Mouse (Mus musculus): Measurements from ENCODE around the gene Gm21954. TPM values are rescaled to one million over a fixed set of nuclear protein-coding genes. Genes with fewer than 3 reads are reported as not detected.

The Gm21954 gene
- not detected in 2 replicates for polyA plus RNA-seq (2011; ENCODE audit: insufficient read length, low read depth, missing spikeins)

DNA sequence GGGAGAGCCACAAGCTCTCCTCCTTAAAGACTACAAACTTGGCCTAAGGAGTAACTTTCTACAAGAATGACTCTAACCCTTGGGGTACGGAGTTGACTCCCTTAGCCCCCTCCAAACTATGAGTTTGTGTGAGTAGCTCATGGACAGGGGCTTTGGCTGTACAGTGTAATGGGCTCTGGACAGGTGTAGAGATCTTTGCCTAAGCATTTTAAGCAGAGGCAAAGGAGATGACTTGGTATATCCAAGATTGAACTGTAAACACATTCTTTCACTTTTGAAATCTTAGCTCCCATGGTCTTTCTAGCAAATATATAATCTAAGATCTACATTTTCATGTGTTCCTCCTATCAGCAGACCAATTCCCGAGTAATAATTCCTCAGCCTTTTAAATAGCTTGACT is at the start of gene Gm21954:
Gm21954 (minus strand) TSS at position 101 of the 400 bp plus-strand sequence.
- H3K27ac ChIP-seq (ENCODE audit: insufficient read depth, low read length), result no peak within 1 kb of the TSS
- TF ChIP-seq CTCF (IDR thresholded peaks at IDR 0.05; ENCODE audit: borderline replicate concordance, insufficient read depth, low read length), result no peak
- TF ChIP-seq POLR2A (IDR thresholded peaks at IDR 0.05; ENCODE audit: low read depth, low read length), result no peak
- H3K4me1 ChIP-seq (ENCODE audit: control insufficient read depth, insufficient read depth, low read length), result no peaks in the 10 kb centered on the region
- no peak within 1 kb of the TSS for H3K4me3 ChIP-seq (ENCODE audit: insufficient read depth, low read length)

DNA sequence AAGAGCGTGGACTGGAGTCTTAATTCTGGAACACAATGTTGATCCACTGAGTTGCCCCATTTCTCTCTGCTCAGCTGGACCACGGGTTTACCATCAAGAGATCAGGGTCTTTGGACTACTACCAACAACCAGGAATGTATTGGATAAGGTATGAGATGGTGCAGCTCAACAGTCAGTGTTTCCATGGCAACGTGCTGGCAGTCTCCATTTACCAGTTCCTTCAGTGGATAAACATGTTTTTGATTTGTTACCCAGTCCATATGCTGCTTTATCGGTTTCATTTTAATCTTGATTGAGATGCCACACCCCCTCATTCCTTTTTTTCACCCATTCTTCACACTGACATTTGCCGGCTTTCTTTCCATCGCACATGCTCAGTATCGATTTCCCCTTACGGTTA is 49.8 kb upstream of the Gm21954 start:
- TF ChIP-seq CTCF (IDR thresholded peaks at IDR 0.05; ENCODE audit: borderline replicate concordance, insufficient read depth, low read length) (no peak), POLR2A (IDR thresholded peaks at IDR 0.05; ENCODE audit: low read depth, low read length) (no peak)
- H3K4me3 ChIP-seq (ENCODE audit: insufficient read depth, low read length), result no peak overlapping the region
- H3K4me1 ChIP-seq (ENCODE audit: control insufficient read depth, insufficient read depth, low read length), result peaks cover 4% of the 10 kb centered on the region
- no peak overlapping the region for H3K27ac ChIP-seq (ENCODE audit: insufficient read depth, low read length)

DNA sequence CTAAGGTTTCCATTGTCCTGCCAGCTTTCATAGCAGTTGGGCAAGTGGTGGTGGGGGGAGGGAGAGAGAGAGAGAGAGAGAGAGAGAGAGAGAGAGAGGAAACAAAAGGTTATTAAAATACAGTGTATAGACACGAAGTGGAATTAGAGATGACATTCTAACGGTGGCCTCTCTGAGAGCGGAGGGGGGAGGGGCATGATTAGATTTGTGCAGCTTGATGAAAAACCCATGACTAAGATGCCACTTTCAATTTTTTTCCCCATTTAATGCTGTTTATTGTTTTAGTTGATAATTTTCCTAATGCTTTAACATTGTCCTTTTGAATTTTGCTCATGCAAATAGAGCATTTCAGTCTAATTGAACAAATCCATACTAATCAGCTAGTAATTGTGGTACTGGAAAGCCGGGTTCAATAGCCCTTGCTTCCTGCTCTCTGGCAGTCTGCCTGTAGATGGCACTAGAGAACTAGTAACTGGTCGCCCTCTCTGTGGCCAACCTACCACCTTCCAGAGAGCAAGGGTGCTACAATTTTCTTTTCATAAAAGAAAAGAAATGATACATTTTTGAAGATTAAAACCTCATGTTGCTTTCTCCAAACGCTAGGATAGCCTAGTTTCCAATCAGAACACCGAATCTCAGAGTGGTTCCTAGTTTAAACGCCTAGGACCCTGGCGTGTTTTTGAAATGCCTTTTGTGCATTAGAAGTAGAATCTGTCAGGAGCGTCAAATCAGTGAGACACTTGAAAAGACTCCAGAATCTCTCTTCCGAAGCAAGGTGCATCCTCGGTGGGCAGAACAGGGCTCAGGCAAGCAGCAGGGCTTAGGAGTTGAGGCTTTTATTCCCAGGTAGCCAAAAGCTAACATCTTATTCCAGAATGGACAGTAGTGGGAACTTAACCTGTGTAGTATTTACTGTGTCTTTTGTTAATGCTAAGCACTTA is 48.5 kb upstream of the Gm21954 start:
- H3K4me1 ChIP-seq (ENCODE audit: control insufficient read depth, insufficient read depth, low read length), result peaks cover 4% of the 10 kb centered on the region

DNA sequence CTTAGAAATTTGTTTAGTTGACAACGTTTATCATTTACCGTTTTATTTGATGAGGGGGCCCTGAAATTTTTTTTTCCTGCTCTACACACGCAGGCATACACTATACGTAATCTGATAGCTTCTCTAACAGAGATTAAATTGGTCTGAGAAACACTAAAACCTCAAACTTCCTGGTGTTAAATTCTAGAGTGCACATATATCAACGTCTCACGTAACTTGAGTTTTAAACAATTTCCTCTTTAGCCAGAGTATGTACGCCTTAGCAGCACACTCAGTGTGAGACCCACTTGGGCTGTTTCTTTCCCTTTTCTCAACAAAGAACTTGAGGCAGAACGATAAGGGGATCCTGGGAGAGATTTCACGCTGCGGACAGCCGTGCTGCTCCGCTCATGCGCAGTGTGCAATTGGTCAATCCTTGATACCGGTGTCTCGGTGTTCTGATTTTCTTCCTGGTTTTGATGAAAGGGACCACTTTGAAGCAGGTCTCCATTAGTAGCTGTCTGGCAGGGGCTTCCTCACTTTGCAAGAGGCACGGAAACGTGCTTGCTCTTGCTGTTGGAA is 45.5 kb upstream of the Gm21954 start:
- peak overlapping the region; percentile 13; the same call in 1 of the 2 replicates for H3K4me3 ChIP-seq (ENCODE audit: insufficient read depth, low read length)
- TF ChIP-seq CTCF (IDR thresholded peaks at IDR 0.05; ENCODE audit: borderline replicate concordance, insufficient read depth, low read length), result no peak
- TF ChIP-seq POLR2A (IDR thresholded peaks at IDR 0.05; ENCODE audit: low read depth, low read length), result no peak
- H3K4me1 ChIP-seq (ENCODE audit: control insufficient read depth, insufficient read depth, low read length), result peaks cover 7% of the 10 kb centered on the region
- H3K27ac ChIP-seq (ENCODE audit: insufficient read depth, low read length), result peak overlapping the region; percentile 28

More for the DNA sequence above, 48.5 kb upstream of the Gm21954 start:
- Histone ChIP-seq H3K27ac (ENCODE audit: insufficient read depth, low read length) (no peak overlapping the region), H3K4me3 (ENCODE audit: insufficient read depth, low read length) (no peak overlapping the region)
- TF ChIP-seq POLR2A (IDR thresholded peaks at IDR 0.05; ENCODE audit: low read depth, low read length) (no peak), CTCF (IDR thresholded peaks at IDR 0.05; ENCODE audit: borderline replicate concordance, insufficient read depth, low read length) (peak; percentile 67; the same call in 1 of the 2 replicates)

DNA sequence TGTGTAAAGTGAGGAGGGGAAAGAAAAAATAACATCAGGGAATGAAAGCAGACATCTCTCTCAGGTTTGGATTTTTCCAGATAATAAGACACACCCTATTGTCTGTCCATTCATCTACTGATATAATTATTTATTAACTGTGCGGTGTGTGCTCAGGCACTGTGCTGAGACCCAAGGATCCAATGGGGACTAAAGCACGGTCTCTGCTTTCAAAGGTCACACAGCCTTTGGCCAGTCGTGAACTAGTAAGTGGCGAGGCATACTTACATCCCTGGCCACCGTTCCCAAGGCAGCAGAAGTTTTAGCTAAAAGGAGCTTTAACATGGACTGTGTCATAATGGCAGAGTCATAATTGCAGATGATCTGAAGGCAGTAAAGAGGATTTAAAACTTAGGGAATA is 44.0 kb upstream of the Gm21954 start:
- TF ChIP-seq POLR2A (IDR thresholded peaks at IDR 0.05; ENCODE audit: low read depth, low read length) (no peak), CTCF (IDR thresholded peaks at IDR 0.05; ENCODE audit: borderline replicate concordance, insufficient read depth, low read length) (no peak)
- Histone ChIP-seq H3K4me3 (ENCODE audit: insufficient read depth, low read length) (no peak overlapping the region), H3K4me1 (ENCODE audit: control insufficient read depth, insufficient read depth, low read length) (peaks cover 10% of the 10 kb centered on the region), H3K27ac (ENCODE audit: insufficient read depth, low read length) (no peak overlapping the region)

DNA sequence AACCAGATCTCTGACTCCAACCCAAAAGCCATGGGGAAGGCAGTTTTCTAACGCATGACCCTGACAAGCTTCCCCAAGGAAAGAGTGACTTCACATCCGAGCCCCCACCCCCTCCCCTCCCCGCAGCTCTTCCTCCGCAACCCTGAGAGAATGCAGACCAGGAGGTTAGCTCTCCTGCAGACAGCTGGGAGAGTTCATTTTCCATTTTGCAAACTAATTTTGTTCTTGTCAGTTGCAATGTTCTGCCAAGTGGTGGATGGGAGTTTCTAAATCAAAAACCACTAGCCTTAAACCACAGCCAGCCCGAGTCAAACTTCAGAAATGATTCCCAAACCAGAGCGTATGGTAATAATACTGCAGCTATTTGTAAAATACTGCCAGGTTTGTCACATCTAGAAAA is 39.6 kb upstream of the Gm21954 start:
- Histone ChIP-seq H3K4me1 (ENCODE audit: control insufficient read depth, insufficient read depth, low read length) (peaks cover 8% of the 10 kb centered on the region), H3K4me3 (ENCODE audit: insufficient read depth, low read length) (no peak overlapping the region), H3K27ac (ENCODE audit: insufficient read depth, low read length) (peak overlapping the region; percentile 66; the same call in 1 of the 2 replicates)
- TF ChIP-seq CTCF (IDR thresholded peaks at IDR 0.05; ENCODE audit: borderline replicate concordance, insufficient read depth, low read length) (no peak), POLR2A (IDR thresholded peaks at IDR 0.05; ENCODE audit: low read depth, low read length) (no peak)

DNA sequence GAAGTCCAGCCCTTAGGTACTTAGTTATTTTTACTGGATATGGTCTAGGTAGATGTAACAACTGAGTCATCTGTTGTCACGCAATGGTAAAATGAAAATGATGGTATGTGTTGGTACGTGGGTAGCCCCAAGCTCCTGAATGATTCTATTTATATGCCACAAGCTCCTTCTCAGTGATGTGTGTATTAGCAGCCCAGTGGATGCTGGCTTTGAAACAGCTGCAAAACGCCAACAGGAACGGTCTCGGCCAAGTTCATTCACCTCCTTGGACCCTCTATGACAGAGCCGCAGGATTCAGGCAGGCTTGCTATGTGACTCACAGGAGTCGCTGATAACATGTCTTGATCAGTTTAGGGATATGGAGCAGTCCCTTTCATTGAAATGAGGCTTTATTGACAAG is 38.2 kb upstream of the Gm21954 start:
- Histone ChIP-seq H3K27ac (ENCODE audit: insufficient read depth, low read length) (peak overlapping the region; percentile 0; the same call in 1 of the 2 replicates), H3K4me3 (ENCODE audit: insufficient read depth, low read length) (no peak overlapping the region), H3K4me1 (ENCODE audit: control insufficient read depth, insufficient read depth, low read length) (peaks cover 8% of the 10 kb centered on the region)
- TF ChIP-seq CTCF (IDR thresholded peaks at IDR 0.05; ENCODE audit: borderline replicate concordance, insufficient read depth, low read length), result no peak
- TF ChIP-seq POLR2A (IDR thresholded peaks at IDR 0.05; ENCODE audit: low read depth, low read length), result no peak

DNA sequence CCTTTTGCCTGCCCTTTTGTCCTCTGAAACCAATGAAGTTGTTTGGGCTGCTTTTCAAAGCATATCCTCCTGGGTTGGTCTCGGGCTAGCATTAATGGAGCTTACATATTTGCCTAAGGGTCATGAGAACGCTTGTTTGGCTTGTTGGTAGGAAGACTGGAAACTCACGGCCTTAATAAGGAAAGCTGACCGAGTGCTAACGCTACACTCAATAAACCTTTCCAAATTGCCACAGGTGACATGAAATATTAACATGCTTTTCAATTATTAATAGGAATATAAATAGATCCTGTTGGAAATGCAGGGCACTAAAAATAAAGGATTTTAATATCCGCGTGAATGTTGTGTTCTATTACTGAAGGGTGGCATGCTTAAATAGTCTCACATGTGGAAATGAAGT is 27.3 kb upstream of the Gm21954 start:
- H3K4me3 ChIP-seq (ENCODE audit: insufficient read depth, low read length), result no peak overlapping the region
- H3K27ac ChIP-seq (ENCODE audit: insufficient read depth, low read length), result no peak overlapping the region
- H3K4me1 ChIP-seq (ENCODE audit: control insufficient read depth, insufficient read depth, low read length), result no peaks in the 10 kb centered on the region
- no peak for TF ChIP-seq POLR2A (IDR thresholded peaks at IDR 0.05; ENCODE audit: low read depth, low read length)
- TF ChIP-seq CTCF (IDR thresholded peaks at IDR 0.05; ENCODE audit: borderline replicate concordance, insufficient read depth, low read length), result no peak

DNA sequence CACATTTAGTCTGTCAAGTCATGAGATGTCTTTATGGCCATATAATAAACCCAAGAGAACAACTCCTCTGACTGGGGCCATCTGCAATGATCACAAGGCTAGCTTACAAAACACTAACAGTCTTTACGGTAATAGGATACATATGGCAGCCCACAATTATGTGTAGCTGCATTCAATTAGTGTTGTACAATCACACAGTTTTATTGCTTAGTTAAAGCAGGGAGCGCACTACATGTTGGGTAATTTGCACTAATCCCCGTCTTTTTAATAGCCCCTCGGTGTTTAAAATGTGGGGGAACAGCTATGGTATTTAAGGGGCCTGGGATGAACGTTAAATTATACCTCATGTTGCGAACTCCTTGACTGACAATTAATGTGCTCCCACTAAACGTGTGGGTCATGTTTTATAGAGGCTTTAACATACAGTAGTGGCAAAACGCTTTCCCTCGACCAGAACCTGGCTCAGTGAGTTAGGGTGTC is 24.5 kb upstream of the Gm21954 start:
- peak overlapping the region; percentile 80; the same call in 1 of the 2 replicates for H3K27ac ChIP-seq (ENCODE audit: insufficient read depth, low read length)
- no peaks in the 10 kb centered on the region for H3K4me1 ChIP-seq (ENCODE audit: control insufficient read depth, insufficient read depth, low read length)
- TF ChIP-seq CTCF (IDR thresholded peaks at IDR 0.05; ENCODE audit: borderline replicate concordance, insufficient read depth, low read length) (no peak), POLR2A (IDR thresholded peaks at IDR 0.05; ENCODE audit: low read depth, low read length) (no peak)
- no peak overlapping the region for H3K4me3 ChIP-seq (ENCODE audit: insufficient read depth, low read length)
